Mouse (Mus musculus) layer of hippocampus, postnatal 25 days (tissue): ENCODE results near the gene Olfr97. TPM values are rescaled to one million over a fixed set of nuclear protein-coding genes. Genes with fewer than 3 reads are reported as not detected.
"Not testable (repeated sequence)": the region's sequence is repeated elsewhere in the genome, so short reads cannot be mapped to it uniquely, and the experiment has no call there.

Experiments used
- DNase-seq, 2 experiments: peaks; one replicate each; pipeline ENCODE4 v3.0.0; 2022; ENCODE audit warnings: mixed read lengths in 2 of 2, low spot score in 1 of 2; ENCODE audit errors: extremely low spot score in 1 of 2
- total RNA-seq, 2 experiments: library from RNA; stranded (reverse); gene quantifications; 2 replicates each; pipeline ENCODE4 v1.2.3; 2021

Gene Olfr97
- not detected for total RNA-seq

DNA sequence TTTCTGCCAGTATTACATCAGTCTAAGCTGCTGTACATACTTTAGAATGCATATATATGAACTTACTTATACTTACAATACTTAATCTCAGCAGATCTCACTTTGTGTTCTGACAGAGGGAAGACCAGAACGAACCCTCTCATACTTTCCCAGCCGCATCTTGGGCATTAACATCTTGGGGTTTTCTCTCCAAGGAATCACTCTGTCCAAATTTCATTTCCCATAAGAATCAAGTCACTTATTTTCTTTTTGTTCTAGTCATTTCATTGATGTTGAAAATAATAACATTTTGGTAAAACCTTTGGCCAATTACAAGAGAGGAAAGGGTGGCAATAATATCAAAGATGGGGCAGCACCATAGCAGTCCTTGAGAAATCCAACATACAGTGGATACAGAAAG is at the start of gene Olfr97:
Olfr97 (minus strand) TSS at position 101 of the 400 bp plus-strand sequence.
- not testable (repeated sequence) for DNase-seq

DNA sequence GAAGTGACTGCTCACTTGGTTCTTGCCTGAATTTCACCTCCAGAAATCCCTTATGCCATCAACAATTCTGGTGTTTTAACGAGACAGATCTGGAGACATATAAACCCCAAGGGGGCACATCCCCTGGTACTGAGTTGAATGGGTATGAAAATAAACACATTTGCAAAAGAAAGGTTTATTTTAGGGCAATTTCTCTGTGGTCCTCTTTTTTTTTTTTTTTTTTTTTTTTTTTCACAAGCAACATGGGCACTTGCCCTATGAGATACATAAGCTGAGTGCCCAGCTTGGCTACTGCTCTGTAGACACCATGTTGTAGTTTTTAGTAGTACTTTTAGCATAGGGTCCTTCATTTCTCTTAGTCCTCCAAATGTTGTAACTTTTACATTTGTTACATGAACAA is 46.2 kb upstream of the Olfr97 start, which contains the start of gene Olfr99:
Olfr99 (minus strand) TSS at position 101 of the 400 bp plus-strand sequence.
- no peak for DNase-seq

DNA sequence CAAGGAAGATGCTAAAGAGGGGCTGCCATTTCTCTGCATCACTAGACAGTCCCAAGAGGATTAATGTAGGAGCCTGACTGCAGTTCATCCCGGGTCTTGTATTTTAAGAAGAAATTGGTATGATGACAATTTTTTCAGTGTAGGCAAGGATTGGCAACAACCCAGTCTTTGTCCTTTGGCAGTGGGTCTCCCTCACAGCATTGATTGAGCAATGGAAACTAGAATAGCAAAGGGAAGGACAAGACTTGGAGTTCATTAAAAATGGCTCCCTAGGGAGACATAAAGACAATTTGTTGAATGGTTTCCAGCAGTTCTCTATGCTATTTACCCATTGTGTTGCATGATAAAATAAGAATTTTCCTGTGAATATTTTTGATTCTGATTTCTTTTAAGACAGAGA is 43.2 kb upstream of the Olfr97 start:
- no peak for DNase-seq

DNA sequence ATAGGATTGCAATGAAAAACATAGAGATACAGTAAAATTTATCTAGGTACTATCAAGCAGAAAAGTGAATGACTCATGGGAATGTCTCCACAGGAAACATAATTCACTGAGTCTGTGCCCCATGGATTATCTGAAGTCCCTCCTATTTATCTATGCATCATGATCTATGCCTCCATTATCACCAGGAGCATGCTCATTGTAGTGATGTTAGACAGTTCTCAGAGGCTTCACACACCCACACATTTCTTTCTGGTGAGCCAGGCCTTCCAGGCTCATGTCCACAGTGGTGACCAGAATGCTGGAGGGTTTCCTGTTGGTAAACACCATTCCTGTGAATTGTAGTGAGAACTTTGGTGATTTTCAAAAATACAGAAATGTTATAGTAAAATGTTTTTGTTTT is 39.4 kb upstream of the Olfr97 start:
- DNase-seq = no peak

DNA sequence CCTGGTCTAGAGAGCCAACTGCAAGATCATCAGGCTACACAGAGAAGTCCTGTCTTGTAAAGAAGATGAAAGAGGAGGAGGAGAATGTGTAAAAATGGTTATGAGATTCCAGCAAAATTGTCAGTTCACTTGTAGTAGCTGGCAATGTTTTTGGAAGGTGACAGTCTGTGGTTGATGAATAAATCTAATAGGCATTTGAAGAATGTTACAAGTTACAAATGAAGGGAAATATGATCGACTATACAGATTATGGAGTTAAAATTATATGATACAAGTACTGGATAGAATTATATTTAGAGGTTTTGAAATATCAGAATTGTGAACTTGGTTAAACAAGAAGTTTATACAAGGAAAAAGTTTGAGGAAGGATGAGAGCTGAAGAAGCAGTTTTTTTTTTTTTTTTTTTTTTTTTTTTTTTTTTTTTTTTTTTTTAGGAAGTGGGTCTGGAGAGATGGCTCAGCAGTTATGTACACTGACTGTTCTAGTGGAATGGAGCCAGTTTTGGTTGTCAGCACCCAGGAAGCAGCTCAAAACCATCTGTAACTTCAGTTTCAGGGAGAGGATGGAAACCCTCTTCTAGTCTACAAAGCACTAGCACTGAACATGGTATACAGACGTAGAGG is 38.6 kb upstream of the Olfr97 start:
- DNase-seq = no peak

DNA sequence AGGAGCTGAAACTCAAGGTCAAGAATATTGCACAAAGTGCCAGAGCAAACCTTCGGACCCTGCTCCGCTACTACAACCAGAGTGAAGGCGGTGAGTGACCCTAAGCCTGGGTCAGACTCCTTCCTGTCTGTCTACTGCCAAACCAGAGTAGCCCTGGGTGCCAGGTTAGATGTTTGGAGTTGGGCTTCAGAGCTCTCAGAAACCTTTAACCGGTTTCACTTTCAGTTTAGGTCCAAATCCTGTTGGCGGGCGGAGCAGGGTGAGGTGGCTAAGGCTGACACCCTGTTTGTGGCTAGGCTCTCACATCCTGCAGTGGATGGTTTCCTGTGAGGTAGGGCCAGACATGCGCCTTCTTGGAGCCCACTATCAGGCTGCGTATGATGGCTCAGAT is 33.6 kb upstream of the Olfr97 start:
- peak in 1 of 2 experiments; percentile 10 for DNase-seq

DNA sequence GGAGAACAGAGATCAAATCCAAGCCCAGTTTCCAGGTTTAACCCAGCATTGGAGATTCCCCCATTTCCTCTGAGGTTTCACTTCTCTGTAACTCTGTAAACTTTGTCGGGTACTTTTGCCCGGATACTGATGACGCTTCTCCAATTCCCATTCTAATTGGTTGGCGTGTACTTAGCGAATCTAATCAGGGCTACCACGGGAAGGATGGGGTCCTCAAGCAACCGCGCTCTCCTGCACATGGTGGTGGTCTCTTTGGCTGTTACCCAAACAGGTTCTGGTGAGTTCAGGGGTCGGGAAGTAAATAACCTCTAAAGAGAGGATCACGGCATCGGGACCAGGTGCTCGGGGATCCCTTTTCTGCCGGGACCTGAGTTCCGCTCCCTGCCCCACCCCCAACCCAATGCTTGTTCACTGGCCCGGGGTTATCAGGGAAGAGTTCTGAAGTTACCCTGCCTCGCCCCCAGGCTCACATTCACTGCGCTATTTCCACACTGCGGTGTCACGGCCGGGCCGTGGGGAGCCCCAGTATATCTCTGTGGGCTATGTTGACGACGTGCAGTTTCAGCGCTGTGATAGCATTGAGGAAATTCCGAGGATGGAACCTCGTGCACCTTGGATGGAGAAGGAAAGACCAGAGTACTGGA is 33.0 kb upstream of the Olfr97 start, which contains the start of gene H2-M3:
H2-M3 (plus strand) TSS at position 163 of the 644 bp plus-strand sequence.
- DNase-seq = peak; percentile 86 to 97

DNA sequence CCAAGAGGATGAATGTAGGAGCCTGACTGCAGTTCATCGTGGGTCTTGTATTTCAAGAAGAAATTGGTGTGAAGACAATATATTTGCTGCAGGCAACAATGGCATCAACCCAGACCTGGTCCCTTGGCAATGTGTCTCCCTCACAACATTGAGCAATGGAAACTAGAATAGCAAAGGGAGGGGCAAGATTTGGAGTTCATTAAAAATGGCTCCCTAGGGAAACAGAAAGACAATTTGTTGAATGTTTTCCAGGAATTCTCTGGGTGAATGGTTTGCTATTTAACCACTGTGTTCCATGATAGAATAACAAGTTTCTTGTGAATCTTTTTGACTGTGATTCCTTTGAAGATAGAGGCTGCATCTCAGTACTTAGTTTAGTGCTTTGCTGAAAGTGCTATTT is 26.5 kb upstream of the Olfr97 start, which contains the start of gene Olfr98:
Olfr98 (minus strand) TSS at position 124 of the 400 bp plus-strand sequence.
- no peak for DNase-seq

DNA sequence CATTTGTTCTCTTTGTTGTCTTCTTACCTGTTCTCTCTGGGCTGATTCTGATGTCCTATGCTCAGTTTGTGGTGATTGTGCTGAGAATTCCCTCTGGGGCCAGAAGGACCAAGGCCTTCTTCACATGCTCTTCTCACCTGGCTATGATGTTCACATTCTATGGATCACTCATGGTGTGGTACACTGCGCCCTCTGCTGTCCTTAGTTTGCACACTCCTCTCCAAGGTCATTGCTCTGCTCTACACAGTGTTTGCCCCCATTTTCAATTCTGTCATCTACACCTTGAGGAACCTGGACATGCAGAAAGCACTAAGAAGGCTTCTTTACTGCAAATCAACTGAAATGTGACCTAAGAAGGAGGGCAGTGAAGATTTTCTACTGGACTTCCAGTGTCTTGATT is 13.4 kb upstream of the Olfr97 start:
- peak in 1 of 2 experiments; percentile 20 for DNase-seq

DNA sequence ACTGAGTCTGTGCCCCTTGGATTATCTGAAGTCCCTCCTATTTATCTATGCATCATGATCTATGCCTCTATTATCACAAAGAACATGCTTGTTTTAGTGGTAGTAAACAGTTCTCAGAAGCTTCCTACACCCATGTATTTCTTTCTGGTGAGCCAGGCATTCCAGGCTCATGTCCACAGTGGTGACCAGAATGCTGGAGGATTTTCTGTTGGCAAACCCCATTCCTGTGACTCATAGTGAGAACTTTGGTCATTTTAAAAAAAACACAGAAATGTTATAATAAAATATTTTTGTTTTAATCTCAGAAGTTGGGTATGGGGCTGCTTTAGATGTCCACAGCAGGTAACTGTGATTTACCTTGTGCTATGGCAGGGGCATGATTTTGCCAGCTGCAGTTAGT is 12.3 kb upstream of the Olfr97 start:
- DNase-seq = no peak

DNA sequence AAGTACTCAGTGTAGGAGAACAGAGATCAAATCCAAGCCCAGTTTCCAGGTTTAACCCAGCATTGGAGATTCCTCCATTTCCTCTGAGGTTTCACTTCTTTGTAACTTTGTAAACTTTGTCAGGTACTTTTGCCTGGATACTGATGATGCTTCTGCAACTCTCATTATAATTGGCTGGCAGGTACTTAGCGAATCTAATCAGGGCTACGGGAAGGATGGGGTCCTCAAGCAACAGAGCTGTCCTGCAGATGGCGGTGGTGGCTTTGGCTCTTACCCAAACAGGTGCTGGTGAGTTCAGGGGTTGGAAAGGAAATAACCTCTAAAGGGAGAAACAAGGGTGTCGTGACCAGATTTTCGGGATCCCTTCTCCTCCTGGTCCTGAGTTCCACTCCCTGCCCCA is 9.6 kb upstream of the Olfr97 start:
- DNase-seq = peak in 1 of 2 experiments; percentile 36

DNA sequence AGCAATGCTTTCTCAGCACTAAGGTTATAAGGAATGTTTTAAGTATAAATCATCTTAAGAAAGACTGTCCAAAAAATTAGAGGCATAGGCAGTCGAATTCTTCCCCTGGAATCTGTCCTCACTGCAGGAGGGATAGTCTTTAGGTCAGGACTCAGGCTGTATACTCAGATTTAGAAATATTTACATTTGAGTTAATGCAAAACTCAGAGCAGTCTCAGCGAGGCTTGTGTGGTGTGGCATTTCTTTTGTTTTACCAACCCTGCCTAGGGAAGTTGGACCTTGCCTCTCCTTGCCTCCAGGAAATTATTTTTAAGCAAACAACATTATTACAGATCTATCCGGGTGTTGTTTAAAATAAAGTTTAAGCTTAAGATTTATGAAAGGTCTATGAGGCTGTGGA is 5.1 kb upstream of the Olfr97 start:
- no peak for DNase-seq

DNA sequence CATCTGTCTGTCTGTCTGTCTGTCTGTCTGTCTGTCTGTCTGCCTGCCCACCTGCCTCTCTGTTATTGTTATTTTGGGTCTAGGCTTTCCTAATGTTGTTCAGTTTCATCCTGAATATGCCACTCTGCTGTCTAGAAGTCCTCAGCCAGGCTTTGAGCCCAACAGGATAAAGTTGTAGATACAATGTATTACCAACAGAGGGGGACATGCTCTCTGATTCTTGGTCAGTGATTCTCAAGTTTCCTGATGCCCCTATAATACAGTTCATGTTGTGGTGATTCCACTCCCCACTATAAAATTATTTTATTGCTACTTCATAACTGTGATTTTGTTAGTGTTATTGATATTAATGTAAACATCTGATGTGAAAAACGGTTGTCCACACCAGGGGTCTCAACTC is 15.3 kb downstream of the Olfr97 start:
- DNase-seq = no peak

DNA sequence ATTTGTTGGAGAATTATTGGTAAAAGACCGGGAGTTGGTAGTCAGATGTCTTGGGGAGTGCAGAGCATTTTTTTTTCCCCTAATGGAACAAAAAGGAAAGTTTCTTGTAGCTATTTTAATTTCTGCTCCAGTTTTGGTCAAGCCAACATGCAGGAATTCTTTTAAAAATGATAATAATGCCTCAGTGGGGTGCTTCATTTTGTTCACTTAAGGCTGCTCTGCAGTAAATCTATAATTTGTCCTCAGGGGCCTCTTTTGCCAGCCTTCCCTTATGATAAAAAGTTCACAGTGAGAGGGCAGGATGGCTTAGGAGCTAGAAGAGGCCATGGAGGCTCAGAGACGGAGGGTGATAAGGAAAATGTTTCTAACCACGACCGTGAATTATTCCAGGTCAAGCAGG is 17.3 kb downstream of the Olfr97 start, which contains the start of gene Olfr96:
Olfr96 (plus strand) TSS at position 301 of the 400 bp plus-strand sequence.
- DNase-seq = no peak

DNA sequence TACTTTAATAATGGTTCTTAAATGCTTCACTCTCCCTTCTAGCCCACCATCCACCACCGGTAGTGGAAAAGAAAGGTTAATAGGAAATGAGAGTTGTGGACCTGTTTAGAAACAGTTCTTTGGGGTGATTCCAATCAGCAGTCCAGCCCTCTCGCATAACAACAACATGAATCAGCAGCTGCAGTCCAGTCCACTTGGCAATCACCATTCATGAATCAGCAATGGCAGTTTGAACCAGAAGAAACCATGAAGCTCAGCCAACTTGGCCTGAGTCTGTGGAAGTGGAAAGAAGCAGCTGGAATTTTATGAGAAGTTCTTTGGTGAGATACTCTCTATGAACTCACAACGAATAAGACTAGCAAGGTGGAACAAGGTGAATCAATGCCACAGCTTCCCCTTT is 18.6 kb downstream of the Olfr97 start:
- DNase-seq = no peak

DNA sequence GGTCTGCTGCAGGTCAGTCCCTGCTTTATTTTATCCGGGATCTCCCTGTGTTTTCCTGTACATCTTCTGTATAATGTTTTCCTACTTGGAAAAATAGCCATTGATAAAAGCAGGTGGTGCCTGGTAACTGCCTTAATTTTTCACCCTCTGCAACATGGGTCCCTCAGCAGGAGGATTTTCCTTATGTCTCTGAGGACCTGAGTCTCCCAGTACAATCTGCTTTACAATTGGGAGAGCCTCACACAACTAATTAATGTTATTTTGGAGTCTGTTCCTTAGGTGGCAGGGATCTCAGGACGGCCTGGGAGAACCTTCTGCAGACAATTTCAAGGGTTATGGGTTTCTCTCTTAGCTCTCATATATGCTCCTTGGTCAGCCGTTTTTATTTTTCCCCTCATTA is 24.1 kb downstream of the Olfr97 start, which contains the start of gene Olfr95:
Olfr95 (minus strand) TSS at position 101 of the 400 bp plus-strand sequence.
- no peak for DNase-seq

DNA sequence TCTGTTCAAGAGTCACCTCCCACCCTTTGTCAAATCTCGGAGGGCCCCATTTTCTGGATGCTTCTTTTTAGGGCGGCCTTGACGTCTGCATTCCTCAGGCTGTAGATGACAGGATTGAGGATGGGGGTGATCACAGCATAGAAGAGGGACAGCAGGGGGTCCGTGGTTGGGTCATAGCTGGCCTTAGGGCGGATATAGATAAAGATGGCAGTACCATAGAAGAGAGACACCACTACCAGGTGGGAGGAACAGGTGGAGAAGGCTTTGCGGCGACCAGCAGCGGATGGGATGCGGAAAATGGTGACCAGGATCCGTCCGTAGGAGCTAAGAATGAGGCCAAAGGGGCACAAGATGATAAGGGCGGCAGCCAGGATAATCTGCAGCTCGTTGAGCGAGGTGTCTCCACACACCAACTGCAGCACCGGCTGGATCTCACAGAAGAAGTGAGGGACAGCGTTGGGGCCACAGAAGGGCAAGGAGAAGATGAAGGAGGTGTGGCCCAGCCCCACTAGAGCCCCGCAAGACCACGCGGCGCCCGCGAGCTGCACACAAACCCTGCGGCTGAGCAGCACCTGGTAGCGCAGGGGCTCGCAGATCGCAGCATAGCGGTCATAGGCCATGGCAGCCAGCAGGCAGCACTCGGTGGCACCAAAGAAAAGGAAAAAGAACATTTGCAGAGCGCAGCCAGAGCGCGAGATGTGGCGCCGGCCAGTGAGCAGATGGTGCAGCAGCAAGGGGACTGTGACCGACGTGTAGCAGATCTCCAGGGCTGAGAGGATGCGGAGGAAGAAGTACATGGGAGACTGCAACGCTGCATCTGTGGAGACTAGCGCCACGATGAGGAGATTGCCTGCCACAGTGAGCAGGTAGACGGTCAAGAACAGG is 26.0 kb downstream of the Olfr97 start:
- no peak for DNase-seq

DNA sequence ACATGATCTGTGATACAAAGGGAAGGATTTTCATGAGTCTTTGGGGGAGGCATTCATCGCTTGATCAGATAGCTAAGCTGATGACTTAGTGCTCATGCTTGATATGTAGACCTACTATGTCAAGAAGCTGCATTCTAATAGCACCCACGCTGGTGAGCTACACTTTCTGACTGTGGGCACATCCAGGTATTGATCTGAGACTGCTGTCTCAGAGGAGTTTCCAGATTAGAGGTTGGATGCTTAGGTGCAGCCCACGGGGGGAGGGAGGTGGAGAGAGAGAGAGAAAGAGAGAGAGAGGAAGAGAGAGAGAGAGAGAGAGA is 33.3 kb downstream of the Olfr97 start:
- DNase-seq = no peak

DNA sequence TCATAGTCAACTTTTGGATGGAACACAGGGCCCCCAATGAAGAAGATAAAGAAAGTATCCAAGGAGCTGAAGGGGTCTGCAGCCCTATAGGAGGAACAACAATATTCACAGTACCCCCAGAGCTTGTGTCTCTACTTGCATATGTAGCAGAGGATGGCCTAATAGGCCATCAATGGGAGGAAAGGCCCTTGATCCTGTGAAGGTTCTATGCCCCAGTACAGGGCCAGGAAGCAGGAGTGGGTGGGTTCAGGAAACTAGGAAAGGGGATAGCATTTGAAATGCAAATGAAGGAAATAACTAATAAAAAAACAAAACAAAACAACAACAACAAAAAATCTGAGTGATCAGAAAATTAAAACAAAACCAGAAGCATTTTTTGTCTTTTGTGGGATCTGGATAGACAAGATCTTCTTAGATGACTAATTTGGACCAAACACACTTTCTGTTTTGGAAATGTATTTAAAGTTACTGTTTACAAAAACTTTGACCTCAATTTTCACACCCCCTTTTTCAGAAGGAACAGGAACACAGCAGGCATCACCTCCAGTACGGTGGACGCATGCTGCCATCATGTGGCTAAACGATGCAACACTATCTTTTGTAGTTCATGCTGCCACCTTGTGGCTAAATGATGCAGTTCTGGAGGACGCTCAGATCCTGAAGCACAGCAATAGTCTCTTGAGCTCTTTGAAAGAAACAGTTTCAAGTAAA is 33.8 kb downstream of the Olfr97 start:
- DNase-seq = peak; percentile 60 to 88

DNA sequence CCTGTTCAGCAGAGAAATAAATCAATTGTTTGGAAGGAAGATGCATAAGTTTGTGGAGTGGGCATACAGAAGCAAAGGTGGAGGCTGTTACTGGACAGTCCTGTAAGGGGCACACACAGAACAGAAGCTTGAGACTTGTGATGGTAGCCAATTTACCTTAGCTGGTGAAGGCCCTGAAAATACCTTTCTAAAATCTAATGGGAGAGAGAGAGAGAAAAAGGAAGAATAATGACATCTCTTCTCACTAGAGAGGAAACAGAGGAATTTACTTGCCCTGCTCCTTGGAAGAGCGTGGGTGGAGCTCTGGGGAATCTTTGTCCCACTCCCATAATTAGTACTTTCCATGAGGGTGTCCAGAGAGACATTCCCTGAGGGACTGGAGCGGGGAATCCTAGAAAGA is 36.2 kb downstream of the Olfr97 start, which contains the start of gene Olfr94:
Olfr94 (minus strand) TSS at position 101 of the 400 bp plus-strand sequence.
- no peak for DNase-seq
